Mouse (Mus musculus): ENCODE data around the gene Nwd2.

DNA sequence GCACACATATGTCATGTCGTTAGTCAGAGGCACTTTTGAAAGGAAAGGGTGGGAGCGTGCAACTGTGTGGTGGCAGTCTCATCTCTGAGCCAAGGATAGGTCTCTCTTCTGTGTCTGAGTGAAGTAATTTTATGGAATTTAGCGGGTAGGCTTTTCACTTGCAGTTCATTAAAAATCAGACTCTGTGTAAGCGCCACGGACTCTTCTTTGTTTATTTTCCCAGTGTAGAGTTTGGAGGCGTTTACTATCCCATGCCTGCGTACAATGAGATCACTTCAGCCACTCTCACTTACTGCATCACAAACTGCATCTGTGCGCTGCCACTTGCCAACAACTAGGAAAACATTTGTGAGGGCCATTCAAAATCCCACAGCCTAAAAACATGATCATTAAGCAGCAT lies 118.6 kb downstream of the Nwd2 start:
- TF ChIP-seq CTCF (IDR thresholded peaks at IDR 0.05; ENCODE audit: extremely low read depth, insufficient read depth, low read length) (no peak), POLR2A (IDR thresholded peaks at IDR 0.05; ENCODE audit: extremely low read depth, insufficient read depth, low read length) (no peak)

All from cortical plate, adult 2 months (tissue).